Mouse (Mus musculus): ENCODE data around the gene Ptrh1.

- TF ChIP-seq CTCF (IDR thresholded peaks at IDR 0.05; ENCODE audit: low read depth, low read length) (no peak), POLR2A (IDR thresholded peaks at IDR 0.05; ENCODE audit: borderline replicate concordance, low read depth, low read length) (no peak)
These were observed 42.9 kb upstream of the Ptrh1 start for GRCm38 (mm10) chr2:32732695-32733094.

All from bone marrow macrophage, adult 2 months (primary cell).